Mouse (Mus musculus) heart, embryonic 13.5 days (tissue): ENCODE measurements around the gene Ppef2. TPM values are rescaled to one million over a fixed set of nuclear protein-coding genes. Genes with fewer than 3 reads are reported as not detected.

ENCODE experiments used
- ATAC-seq: fragments of 200-750 bp; cut with Nextera tagmentation; 2 replicates; pipeline ENCODE4 v1.8.0; 2017; ENCODE audit warnings: moderate TSS enrichment; ENCODE audit not compliant: insufficient number of reproducible peaks, low FRiP score, low TSS enrichment; ENCODE audit errors: extremely low read depth
- H3K27ac ChIP-seq: fragments of 300-500 bp; sonication (generic); replicated peaks from 2 replicates; pipeline ENCODE4 v1.5.1; 2015; ENCODE audit warnings: moderate library complexity, mild to moderate bottlenecking, inconsistent platforms
- H3K27me3 ChIP-seq: fragments of 300-500 bp; sonication (generic); replicated peaks from 2 replicates; pipeline ENCODE4 v1.6.1; 2015; ENCODE audit warnings: mild to moderate bottlenecking, inconsistent platforms
- H3K36me3 ChIP-seq: fragments of 300-500 bp; sonication (generic); 2 replicates; pipeline ENCODE4 v1.6.1; 2015; ENCODE audit warnings: mild to moderate bottlenecking, inconsistent platforms
- H3K4me1 ChIP-seq: fragments of 300-500 bp; sonication (generic); 2 replicates; pipeline ENCODE4 v1.6.1; 2015; ENCODE audit warnings: inconsistent platforms
- H3K4me2 ChIP-seq: fragments of 300-500 bp; sonication (generic); 2 replicates; pipeline ENCODE4 v1.6.1; 2015; ENCODE audit warnings: inconsistent platforms, mild to moderate bottlenecking, moderate library complexity
- H3K4me3 ChIP-seq: fragments of 300-500 bp; sonication (generic); 2 replicates; pipeline ENCODE4 v1.5.1; 2015; ENCODE audit warnings: moderate library complexity, mild to moderate bottlenecking, inconsistent platforms
- H3K9ac ChIP-seq: fragments of 300-500 bp; sonication (generic); 2 replicates; pipeline ENCODE4 v1.6.1; 2015; ENCODE audit warnings: inconsistent platforms, mild to moderate bottlenecking, moderate library complexity
- H3K9me3 ChIP-seq: fragments of 300-500 bp; sonication (generic); 2 replicates; pipeline ENCODE4 v1.6.1; 2016; ENCODE audit warnings: inconsistent platforms
- WGBS: fragments of 180-500 bp; shearing (Covaris S2); methylation state at CpG from one replicate; pipeline ENCODE4 v1.1.7; 2015; ENCODE audit warnings: mixed read lengths; 5-methylcytosine and 5-hydroxymethylcytosine counted together
- polyA plus RNA-seq: library from polyadenylated mRNA; unstranded; fragments of >200 nt; fragmentation: Nextera tagmentation; extraction: Ambion mirVana; gene quantifications from 2 replicates; pipeline ENCODE4 v1.2.1, GENCODE M21; 2015

The Ppef2 gene
- polyA plus RNA-seq, 1 experiment from 2014 or later = not detected

DNA sequence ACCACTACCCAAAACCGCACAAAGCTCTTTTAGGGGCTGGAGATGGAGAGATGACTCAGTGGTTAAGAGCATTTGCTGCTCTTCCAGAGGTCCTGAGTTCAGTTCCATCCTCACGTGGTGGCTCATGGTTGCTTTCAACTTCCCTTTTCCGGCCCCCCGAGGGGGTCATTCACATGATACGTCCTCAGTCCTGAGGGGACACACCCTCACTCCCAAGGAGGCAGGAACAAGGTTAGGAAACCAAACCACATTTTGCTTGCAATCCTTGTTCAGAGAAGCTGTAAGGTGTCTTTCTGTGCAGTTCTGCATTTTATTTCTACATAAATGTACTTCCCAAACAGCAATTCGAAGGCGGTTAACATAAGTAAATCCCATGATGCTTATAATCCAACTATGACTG lies 14.4 kb upstream of the Ppef2 start:
- Histone ChIP-seq H3K4me3 (no peak overlapping the region), H3K9me3 (no peaks in the 10 kb centered on the region), H3K4me1 (no peaks in the 10 kb centered on the region), H3K4me2 (no peak overlapping the region), H3K27me3 (peaks cover 2% of the 10 kb centered on the region; the same call in 1 of the 2 replicates), H3K9ac (no peak overlapping the region), H3K27ac (no peak overlapping the region), H3K36me3 (no peaks in the 10 kb centered on the region)
- ATAC-seq = no peak
- 78% methylated on average over 7 of the region's 7 CpGs for whole genome bisulfite sequencing

DNA sequence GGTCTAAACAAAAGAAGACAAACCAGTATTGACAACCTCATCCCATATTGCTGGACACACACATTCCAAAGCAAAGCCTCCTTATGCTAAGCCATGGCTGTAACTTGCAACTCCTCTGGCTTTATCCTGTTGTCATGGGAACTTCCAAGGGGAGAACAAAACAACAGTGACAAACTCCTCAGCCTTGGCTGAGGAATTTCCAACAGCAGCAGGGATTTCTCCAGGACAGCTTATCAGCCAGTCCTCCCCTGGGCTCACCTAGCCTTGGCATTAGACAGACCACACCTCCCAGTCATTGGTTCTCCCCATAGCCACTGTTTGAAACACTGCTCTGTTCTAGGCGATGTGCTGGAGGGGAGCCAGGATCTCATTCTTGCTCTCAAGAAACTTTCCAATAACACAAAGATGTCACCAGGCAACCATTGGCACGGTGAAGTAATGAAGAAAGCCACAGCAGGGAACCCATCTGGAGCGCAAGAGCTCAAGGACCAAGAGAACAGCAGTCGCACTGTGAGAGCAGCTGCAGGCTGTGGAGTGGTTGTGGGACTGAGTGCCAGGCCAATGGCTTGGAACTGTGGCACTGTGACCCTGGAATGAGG lies 7.8 kb upstream of the Ppef2 start:
- 29% methylated on average over 4 of the region's 4 CpGs for WGBS
- 0 out of 2 replicates have a peak, but pooled peaks have one; percentile 40 for ATAC-seq
- H3K27ac ChIP-seq = peak overlapping the region; percentile 58; the same call in 1 of the 2 replicates
- H3K4me3 ChIP-seq = no peak overlapping the region
- H3K27me3 ChIP-seq = no peaks in the 10 kb centered on the region
- H3K9ac ChIP-seq = no peak overlapping the region
- H3K36me3 ChIP-seq = no peaks in the 10 kb centered on the region
- H3K4me1 ChIP-seq = peaks cover 21% of the 10 kb centered on the region
- peak overlapping the region; percentile 2; the same call in 1 of the 2 replicates for H3K4me2 ChIP-seq
- H3K9me3 ChIP-seq = no peaks in the 10 kb centered on the region

DNA sequence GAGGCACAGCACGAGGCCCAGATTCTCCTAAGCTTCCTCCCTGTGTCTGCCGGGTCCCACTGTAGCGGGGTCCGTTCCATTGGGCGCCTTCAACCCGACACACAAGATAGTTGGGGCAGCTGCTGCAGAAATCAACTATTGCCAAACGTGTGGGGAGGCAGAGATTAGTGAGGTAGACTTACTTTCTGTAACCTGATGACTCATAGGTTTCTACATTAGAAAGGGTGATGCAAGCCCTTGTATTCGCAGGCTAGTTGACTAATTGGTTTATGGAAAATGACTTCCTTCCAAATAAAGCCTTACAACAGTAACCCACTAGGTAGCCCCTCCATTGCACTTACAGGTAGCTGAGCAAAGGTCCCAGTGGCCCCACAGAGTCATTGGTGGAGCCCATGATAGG lies 6.6 kb upstream of the Ppef2 start:
- no peak overlapping the region for H3K4me2 ChIP-seq
- H3K9ac ChIP-seq = no peak overlapping the region
- no peaks in the 10 kb centered on the region for H3K36me3 ChIP-seq
- no peak for ATAC-seq
- no peak overlapping the region for H3K27ac ChIP-seq
- H3K4me3 ChIP-seq = no peak overlapping the region
- H3K27me3 ChIP-seq = no peaks in the 10 kb centered on the region
- H3K4me1 ChIP-seq = peaks cover 21% of the 10 kb centered on the region
- WGBS = 77% methylated on average over 8 of the region's 8 CpGs
- H3K9me3 ChIP-seq = no peaks in the 10 kb centered on the region

DNA sequence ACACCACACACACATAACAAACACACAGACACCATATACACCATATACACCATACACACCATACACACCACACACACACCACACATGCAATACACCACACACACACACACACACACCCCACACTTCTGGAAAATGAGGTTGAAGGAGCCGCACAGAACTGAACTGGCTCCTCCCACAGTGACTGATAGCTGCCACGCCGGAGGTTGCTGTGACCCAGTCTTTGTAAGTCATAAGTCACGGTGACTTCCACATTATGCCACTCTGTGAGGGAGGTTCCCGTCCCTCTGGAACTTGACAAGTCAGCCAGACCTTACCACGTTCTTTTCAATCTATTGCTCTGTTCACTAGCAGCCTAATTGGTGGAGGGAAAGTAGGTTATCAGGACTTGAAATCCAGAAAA lies 1.6 kb downstream of the Ppef2 start:
- 64% methylated on average over 6 of the region's 6 CpGs for WGBS
- H3K4me2 ChIP-seq = no peak overlapping the region
- no peak overlapping the region for H3K27ac ChIP-seq
- no peak overlapping the region for H3K4me3 ChIP-seq
- ATAC-seq = no peak
- peaks cover 11% of the 10 kb centered on the region for H3K4me1 ChIP-seq
- no peak overlapping the region for H3K9ac ChIP-seq
- 0 out of 2 replicates have a peak, but pooled peaks cover 6% of the 10 kb centered on the region for H3K9me3 ChIP-seq
- peaks cover 4% of the 10 kb centered on the region; the same call in 1 of the 2 replicates for H3K27me3 ChIP-seq
- H3K36me3 ChIP-seq = no peaks in the 10 kb centered on the region

DNA sequence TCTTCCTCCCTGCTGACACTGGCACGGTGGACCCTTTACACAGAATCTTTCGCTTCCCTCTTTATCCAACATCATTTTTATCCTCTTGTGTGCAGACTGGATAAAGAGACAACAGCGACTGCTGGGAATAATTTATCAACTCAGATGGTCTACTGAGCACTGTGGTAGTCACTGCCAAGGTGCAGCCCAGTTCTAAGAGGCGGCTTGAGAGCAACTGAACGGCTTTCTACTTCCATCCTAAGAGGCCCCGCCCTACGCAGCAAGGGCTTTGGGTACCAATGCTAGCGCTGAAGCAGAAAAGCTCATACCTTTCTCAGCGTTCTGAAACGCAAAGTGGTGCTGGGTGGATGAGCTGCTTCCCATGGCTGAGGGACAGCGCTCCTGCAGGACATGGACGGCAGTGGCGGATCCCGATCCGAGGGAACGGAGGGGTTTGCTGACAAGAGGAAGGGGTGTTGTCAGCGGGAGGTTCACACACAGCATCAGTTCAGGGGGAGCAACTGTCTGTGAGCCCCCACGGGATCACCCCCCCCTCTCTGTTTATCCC lies 3.2 kb downstream of the Ppef2 start:
- Histone ChIP-seq H3K9me3 (0 out of 2 replicates have a peak, but pooled peaks cover 6% of the 10 kb centered on the region), H3K4me2 (peak overlapping the region; percentile 29), H3K36me3 (no peaks in the 10 kb centered on the region), H3K9ac (no peak overlapping the region), H3K27me3 (peaks cover 4% of the 10 kb centered on the region; the same call in 1 of the 2 replicates), H3K4me1 (peaks cover 11% of the 10 kb centered on the region), H3K27ac (no peak overlapping the region), H3K4me3 (no peak overlapping the region)
- no peak for ATAC-seq
- 18% methylated on average over 18 of the region's 18 CpGs for whole genome bisulfite sequencing

DNA sequence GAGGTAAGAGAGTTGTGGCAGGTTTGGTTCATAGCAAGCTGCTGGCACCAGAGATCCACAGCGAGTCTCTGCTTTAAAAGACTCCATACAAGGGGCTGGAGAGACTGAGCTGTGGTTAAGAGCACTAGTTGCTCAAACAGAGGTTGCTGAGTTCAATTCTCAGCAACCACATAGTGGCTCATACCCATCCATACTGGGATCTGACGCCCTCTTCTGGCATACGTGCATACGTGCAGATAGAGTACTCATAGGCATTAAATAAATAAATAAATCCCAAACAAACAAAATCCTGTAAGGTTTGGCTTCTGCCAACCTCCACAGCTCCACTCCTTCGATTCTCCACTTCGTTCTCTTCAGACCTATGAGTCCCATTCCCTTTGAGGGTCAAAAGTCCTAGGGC lies 4.0 kb downstream of the Ppef2 start:
- no peak for ATAC-seq
- 0 out of 2 replicates have a peak, but pooled peaks cover 6% of the 10 kb centered on the region for H3K9me3 ChIP-seq
- WGBS = 81% methylated on average over 6 of the region's 6 CpGs

DNA sequence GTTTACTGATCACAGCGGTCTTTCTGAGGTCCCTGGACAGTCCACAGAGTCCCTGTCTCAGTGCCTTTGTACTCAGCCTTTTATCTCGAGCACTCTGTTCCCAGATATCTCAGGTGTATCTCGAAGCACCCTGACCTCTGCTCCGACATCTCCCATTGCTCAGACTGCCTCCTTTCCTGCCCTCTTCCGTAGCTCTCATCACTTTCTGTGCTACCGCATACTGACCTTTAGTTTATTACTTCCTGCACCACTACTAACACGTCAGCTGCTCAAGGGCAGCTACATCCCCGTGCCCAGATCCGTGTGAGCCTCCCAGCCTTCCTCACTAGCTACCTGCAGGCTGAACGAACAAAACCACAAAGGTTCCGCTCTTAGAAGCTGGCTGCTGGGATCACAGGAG lies 7.5 kb downstream of the Ppef2 start:
- no peaks in the 10 kb centered on the region for H3K36me3 ChIP-seq
- H3K27ac ChIP-seq = no peak overlapping the region
- H3K4me3 ChIP-seq = no peak overlapping the region
- WGBS = 69% methylated on average over 11 of the region's 11 CpGs
- H3K9ac ChIP-seq = no peak overlapping the region
- H3K9me3 ChIP-seq = 0 out of 2 replicates have a peak, but pooled peaks cover 6% of the 10 kb centered on the region
- no peak overlapping the region for H3K4me2 ChIP-seq
- H3K27me3 ChIP-seq = no peaks in the 10 kb centered on the region; the same call in 1 of the 2 replicates
- no peak for ATAC-seq
- H3K4me1 ChIP-seq = peaks cover 5% of the 10 kb centered on the region

More for the DNA sequence above, 4.0 kb downstream of the Ppef2 start:
- H3K4me1 ChIP-seq = peaks cover 5% of the 10 kb centered on the region
- no peak overlapping the region for H3K9ac ChIP-seq
- no peak overlapping the region for H3K4me3 ChIP-seq
- H3K27ac ChIP-seq = no peak overlapping the region
- H3K27me3 ChIP-seq = peaks cover 4% of the 10 kb centered on the region; the same call in 1 of the 2 replicates
- H3K36me3 ChIP-seq = no peaks in the 10 kb centered on the region
- no peak overlapping the region for H3K4me2 ChIP-seq

DNA sequence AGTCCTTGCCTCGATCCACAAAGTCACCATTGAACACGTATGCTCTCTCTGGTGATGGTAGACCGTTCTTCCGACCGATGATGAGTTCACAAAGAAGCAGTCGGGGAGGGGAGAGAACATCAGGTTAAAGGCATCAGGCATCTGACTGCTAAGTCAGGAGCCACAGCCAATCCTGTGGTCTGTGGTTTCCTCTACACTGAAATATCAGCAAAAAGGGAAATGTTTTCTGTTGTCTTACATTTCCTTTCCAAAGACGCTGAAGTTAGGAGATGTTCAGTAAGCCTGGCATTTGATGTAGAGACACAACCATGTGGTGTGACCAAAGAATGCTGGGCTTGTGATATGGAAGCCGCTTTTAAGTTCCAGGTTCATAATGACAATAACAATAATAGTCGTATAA lies 10.6 kb downstream of the Ppef2 start:
- H3K4me1 ChIP-seq = no peaks in the 10 kb centered on the region
- H3K27me3 ChIP-seq = no peaks in the 10 kb centered on the region
- no peak overlapping the region for H3K9ac ChIP-seq
- H3K36me3 ChIP-seq = no peaks in the 10 kb centered on the region
- WGBS = 79% methylated on average over 9 of the region's 9 CpGs
- ATAC-seq = no peak
- H3K27ac ChIP-seq = no peak overlapping the region
- H3K4me3 ChIP-seq = no peak overlapping the region
- H3K4me2 ChIP-seq = no peak overlapping the region
- 0 out of 2 replicates have a peak, but pooled peaks cover 6% of the 10 kb centered on the region for H3K9me3 ChIP-seq

DNA sequence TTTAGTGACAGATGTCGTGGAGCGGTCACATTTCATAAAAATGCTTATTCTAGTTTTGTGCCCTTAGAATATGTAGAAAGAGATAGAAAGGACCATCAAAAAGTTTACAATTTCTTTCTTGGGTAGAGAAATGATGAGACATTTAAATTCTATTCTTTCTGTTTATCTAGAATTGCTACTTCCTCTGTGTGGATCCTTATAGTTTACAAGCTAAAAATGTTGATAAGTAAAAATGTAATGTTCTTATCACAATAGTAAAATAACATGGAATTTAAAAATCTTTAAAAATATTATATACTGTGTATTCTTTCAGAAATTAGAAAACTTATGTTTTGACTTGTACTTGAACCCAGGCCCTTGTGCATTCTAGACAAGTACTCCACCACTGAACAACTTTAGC lies 11.2 kb downstream of the Ppef2 start:
- no peak overlapping the region for H3K4me2 ChIP-seq
- ATAC-seq = no peak
- 79% methylated on average over 2 of the region's 2 CpGs for WGBS

DNA sequence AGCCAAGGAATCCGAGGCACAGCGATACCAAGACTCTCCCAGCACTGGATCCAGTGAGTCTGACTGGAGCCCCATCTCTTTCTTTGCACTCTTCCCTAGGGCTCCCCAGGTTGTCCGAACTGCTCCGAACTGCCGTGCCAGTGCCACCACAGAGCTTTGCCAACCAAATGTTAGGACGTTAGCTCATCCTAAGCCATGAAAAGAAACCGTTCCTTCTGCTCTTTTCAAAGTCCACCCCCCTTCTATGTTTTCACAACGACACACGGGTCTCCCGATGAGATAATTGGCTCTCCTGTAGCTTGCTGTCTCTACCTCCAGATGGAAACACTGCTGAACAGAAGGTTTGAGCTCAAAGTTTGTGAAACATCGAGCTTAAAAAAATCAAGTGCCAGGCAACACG lies 15.3 kb downstream of the Ppef2 start:
- Histone ChIP-seq H3K9ac (no peak overlapping the region), H3K4me3 (no peak overlapping the region), H3K27me3 (peaks cover 6% of the 10 kb centered on the region; the same call in 1 of the 2 replicates), H3K4me2 (no peak overlapping the region), H3K36me3 (no peaks in the 10 kb centered on the region), H3K27ac (no peak overlapping the region), H3K9me3 (no peaks in the 10 kb centered on the region), H3K4me1 (peaks cover 4% of the 10 kb centered on the region; the same call in 1 of the 2 replicates)
- ATAC-seq = no peak
- WGBS = 83% methylated on average over 12 of the region's 12 CpGs

More for the DNA sequence above, 11.2 kb downstream of the Ppef2 start:
- Histone ChIP-seq H3K36me3 (no peaks in the 10 kb centered on the region), H3K27me3 (no peaks in the 10 kb centered on the region), H3K4me1 (peaks cover 1% of the 10 kb centered on the region; the same call in 1 of the 2 replicates), H3K9ac (no peak overlapping the region), H3K27ac (no peak overlapping the region), H3K4me3 (no peak overlapping the region), H3K9me3 (0 out of 2 replicates have a peak, but pooled peaks cover 4% of the 10 kb centered on the region)

DNA sequence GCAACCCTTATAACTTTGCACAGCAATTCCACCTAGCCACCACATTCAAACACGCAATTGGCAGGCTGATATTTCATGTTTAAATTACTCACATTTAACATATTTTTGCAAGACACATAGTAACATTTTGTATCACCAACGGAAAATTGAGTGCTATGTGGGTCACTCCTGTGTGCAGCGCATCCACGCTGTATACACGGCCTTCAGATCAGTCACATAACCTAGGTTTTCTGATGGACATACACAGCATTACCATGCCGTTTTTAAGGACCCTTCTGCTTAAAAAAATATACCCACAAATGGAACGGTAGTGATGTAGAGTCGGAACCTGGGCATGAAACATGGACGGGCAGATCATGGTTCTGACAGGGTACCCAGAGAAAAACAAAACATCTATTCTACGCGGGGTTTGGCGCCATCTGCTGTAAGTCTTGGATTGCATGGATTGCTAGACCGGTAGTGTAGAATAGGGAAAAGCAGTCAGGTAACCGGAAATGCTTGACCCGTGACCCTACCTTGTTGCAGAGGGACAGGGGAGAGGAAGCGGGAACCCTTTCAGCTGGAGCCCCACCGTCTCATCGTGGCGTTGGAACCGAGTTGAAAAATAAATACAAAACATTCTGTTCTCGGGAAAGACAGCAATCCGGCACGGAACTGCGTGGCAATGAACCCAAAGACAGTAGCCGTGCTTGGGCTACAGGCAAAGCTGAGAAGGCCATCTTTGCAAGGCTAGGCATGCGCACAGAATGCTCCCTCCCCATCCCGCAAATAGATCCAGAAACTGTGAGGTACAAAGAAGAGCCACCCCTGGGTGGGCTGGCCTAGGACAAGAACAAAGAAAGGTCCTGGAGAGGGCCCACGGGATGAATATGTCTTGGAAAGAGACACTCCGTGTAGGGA lies 16.5 kb downstream of the Ppef2 start:
- peak overlapping the region; percentile 24 for H3K4me3 ChIP-seq
- H3K27ac ChIP-seq = no peak overlapping the region
- H3K9ac ChIP-seq = 0 out of 2 replicates have a peak overlapping the region, but pooled peaks have one; percentile 58
- peak overlapping the region; percentile 56 for H3K4me2 ChIP-seq
- WGBS = 39% methylated on average over 29 of the region's 29 CpGs
- peaks cover 6% of the 10 kb centered on the region; the same call in 1 of the 2 replicates for H3K27me3 ChIP-seq
- no peaks in the 10 kb centered on the region for H3K9me3 ChIP-seq
- no peak for ATAC-seq
- H3K36me3 ChIP-seq = no peaks in the 10 kb centered on the region
- peaks cover 4% of the 10 kb centered on the region; the same call in 1 of the 2 replicates for H3K4me1 ChIP-seq
